Mouse (Mus musculus): Measurements from ENCODE around the gene Zfp750. TPM values are rescaled to one million over a fixed set of nuclear protein-coding genes. Genes with fewer than 3 reads are reported as not detected.

Zfp750 gene
- total RNA-seq (2015; ENCODE audit: low replicate concordance) (not detected in 2 replicates), total RNA-seq (2017; ENCODE audit: low replicate concordance) (0.17 and 1.3 TPM in 2 replicates)

DNA sequence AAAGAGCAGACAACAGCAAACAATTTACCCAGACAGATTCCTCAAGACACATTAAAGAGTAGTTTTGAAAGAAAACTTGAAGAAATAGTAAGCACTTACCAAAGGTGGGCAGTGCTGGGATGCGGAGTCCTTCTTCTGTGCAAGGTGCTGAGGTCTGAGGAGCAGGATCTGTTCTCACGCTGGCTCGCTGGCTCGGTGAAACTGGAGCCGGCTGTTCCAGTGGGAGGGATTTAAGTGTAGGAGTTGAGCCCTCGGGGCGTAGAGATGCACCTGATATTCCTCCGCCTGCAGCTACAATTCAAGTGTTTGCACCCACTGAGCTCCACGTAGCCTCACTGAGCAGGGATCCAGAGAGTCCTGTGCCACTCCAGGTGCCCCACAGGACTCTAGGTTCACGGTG, at the start of gene Zfp750:
Zfp750 (minus strand) TSS at position 203 of the 400 bp plus-strand sequence.
- no peak for ATAC-seq (replicated peaks; ENCODE audit: low FRiP score, poor library complexity, severe bottlenecking)

DNA sequence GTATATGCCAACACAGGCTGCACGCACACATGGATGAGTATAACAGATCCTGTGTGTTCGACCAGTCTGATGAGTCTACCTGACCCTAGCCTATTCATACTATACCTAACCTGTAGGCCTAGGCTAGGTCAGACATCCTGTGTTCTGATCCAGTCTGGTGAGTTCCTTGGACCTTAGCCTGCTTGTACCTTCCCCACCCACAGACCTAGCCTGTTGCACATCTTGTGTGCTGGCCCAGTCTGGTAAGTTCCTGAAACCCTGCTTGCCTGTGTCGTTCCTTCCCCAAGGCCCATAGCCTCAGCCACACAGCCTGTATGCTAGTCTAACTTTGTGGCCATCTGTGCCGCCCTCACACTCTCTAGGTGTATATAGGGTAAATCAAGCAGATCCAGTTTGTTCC, 45.1 kb upstream of the Zfp750 start:
- ATAC-seq (replicated peaks; ENCODE audit: low FRiP score, poor library complexity, severe bottlenecking), result no peak

DNA sequence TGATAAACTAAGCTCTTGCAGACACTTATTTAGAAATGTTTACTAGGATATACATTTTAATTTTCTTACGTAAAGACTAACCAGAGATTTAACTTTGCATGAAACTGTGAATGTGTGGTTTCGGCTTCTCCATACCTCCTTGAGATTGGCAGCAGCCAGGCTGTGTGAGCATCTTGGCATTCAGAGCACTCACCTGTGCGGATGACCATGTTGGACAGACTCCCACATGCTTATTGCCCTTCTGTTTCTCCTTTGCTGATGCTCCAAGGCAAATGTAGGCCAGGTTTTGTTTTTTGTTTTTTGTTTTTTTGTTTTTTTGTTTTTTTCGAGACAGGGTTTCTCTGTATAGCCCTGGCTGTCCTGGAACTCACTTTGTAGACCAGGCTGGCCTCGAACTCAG, 44.2 kb upstream of the Zfp750 start:
- no peak for ATAC-seq (replicated peaks; ENCODE audit: low FRiP score, poor library complexity, severe bottlenecking)

DNA sequence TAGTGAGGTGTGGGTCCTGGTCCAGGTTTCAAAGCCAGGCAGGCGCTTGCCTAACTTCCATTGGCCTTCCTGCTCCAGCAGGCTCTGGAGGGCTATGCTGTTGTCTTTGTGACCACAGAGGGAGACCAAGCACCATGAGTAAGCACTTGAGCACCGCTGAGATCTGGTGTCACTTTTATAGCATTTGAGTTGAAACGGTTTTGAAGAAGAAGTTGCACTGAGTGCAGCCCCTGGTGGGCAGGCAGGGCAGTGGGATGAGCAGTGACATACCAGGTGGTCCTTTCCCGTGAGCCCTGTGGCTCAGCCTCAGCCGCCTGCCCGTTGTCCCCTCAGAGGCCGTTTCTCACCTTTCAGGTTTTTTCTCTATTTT, 41.1 kb upstream of the Zfp750 start:
- ATAC-seq (replicated peaks; ENCODE audit: low FRiP score, poor library complexity, severe bottlenecking), result peak; percentile 61

DNA sequence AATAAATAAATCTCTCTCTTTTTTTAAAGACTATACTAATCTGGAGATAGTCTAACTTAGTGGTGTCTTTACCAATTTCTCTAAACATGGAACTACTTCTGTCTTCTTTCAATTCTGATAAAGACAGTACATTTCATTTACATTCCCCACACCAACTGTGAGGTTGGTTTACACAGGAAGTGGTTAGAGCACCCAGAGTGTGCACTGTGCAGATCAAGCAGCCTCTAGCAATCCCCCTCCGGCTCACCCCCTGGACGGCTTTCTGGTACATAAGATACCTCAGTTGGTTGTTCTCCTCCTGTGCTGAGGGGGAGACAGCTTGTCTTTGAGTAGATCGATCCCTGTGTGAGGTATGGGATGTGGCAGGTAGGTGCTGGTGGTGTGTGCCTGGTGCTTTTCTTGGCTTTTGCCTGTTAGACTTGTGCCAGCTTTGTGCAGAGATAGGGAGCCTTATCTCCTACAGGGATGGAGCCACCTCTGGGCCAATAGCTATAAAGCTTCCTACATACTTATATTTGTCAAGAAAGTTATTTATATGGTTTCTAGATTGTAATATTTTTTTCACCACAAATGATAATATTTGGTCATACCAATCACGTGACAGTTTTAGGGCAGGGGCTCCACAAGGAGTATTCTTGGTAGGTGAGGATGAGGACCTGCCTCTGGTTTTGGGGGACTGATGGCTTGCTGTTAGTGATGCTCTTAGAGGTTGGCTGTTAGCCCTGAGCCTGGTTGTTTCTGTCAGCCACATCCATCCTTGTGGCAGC, 40.6 kb upstream of the Zfp750 start:
- peak; percentile 78 for ATAC-seq (replicated peaks; ENCODE audit: low FRiP score, poor library complexity, severe bottlenecking)

DNA sequence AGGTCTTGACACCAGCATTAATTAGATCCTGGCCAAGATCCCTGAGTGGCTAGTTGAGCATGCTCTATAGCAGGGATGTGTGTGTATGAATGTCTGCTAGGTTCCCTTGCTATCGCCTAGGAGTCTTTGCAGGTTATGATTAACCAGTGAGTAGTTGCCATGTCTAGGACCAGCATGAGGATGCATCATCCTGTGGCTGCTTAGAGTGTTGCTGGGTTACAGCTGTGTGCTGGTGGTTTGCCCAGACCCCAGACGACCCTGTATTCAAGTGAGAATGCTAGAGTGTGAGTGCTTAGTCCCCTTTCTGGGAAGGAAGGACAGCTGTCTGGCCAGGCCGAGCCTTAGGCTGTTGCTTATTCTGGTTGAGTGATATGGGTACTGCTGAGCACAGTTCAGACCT, 39.4 kb upstream of the Zfp750 start:
- no peak for ATAC-seq (replicated peaks; ENCODE audit: low FRiP score, poor library complexity, severe bottlenecking)

DNA sequence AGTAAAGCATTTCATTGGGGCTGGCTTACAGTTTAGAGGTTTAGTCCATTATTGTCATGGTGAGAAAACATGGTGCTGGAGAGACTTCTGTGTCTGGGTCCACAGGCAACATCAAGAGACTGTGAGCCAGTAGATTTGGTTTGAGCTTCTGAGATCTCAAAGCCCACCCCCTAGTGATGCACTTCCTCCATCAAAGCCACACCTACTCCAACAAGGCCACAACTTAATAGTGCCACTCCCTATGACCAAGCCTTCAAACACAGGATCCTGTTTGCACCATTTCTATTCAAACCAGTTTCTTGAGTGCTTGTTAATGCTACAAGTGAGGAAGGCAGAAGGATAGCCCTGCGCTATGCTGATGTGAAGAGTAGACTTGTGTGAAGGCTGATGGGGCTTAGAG, 38.8 kb upstream of the Zfp750 start:
- no peak for ATAC-seq (replicated peaks; ENCODE audit: low FRiP score, poor library complexity, severe bottlenecking)

DNA sequence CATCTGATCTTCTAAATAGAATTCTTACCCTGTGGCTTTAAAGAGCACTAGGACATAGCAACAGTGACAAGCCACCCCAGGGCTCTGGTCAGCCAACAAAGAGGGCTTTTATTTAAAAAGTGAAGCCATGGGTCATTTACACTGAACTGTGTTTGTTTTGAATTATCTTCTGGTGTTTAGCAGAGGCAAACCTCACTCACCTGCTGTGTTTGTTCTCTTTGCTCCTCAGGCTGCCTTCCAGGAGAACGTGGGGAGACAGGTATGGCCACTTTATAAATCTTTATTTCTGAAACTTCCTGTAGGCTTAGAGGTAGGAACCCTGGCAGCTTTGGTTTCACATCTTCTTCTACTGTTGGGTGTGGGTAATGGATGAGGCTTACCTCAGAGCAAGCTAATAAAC, 37.6 kb upstream of the Zfp750 start:
- ATAC-seq (replicated peaks; ENCODE audit: low FRiP score, poor library complexity, severe bottlenecking), result no peak

DNA sequence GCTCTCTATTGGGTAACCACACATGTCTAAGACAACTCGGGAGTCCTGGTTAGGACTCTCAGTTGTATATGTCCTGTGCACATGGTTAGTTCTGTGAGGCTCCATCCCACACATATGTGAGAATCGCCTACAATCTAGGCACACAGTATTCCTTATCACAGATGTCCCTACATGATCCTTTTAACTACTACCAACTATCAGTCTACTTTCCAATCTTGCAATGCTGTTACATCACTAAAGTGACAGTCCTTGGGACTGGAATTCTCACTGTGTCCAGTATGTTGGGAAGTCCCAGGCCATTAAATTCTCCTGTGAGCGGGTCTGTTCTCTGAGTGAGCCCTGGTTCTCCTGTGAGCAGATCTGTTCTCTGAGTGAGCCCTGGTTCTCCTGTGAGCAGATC, 34.3 kb upstream of the Zfp750 start:
- ATAC-seq (replicated peaks; ENCODE audit: low FRiP score, poor library complexity, severe bottlenecking), result no peak

DNA sequence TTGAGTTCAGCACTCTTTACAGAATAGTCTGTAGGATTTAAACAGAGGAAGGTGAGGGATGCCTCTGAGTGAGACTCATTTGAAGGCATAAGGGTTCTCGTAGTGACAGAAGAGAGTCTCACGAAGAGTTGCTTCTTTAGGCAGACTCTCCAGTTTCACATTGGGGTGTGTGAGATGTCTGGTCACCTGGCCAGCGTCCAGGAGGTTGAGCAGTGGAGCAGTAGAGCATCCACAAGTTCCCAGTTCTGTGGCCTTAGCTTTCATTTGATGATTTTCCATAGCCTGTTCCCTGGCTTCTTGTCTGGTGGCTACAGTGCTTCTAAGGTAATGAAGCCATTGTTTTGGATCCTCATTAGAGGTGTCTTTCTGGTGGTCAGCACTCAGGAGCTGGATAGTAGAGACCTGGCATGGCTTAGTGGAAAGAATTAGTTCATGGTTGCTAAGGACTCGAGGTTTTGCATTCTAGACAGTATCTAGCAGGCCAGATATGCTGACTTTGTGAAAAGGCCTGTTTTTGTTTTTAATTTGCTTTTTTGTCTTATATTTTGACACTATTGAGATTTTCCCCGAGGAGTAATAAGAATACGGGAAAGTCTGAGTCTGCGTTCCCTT, 33.8 kb upstream of the Zfp750 start:
- ATAC-seq (replicated peaks; ENCODE audit: low FRiP score, poor library complexity, severe bottlenecking), result no peak

DNA sequence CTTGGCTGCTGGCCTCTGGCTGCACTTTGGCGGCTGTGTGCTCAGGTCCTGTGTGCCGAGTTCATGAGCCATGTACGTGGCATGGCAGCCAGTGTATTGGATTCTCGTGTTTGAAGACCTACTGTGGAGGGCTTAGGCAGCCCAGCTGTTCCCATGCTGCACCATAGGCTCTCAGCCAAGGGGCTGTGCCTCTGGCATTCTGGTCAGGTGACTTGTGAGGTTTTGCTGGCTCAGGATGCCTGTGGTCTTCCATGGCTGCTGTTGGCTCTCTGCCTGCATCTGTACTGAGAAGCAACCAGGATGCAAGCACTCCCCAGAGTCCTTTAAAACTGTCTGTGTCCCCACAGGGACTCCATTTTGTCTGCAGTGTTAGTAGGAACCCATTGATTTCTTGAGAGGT, 33.0 kb upstream of the Zfp750 start:
- 0 out of 2 replicates have a peak, but pooled peaks have one; percentile 5 for ATAC-seq (replicated peaks; ENCODE audit: low FRiP score, poor library complexity, severe bottlenecking)

DNA sequence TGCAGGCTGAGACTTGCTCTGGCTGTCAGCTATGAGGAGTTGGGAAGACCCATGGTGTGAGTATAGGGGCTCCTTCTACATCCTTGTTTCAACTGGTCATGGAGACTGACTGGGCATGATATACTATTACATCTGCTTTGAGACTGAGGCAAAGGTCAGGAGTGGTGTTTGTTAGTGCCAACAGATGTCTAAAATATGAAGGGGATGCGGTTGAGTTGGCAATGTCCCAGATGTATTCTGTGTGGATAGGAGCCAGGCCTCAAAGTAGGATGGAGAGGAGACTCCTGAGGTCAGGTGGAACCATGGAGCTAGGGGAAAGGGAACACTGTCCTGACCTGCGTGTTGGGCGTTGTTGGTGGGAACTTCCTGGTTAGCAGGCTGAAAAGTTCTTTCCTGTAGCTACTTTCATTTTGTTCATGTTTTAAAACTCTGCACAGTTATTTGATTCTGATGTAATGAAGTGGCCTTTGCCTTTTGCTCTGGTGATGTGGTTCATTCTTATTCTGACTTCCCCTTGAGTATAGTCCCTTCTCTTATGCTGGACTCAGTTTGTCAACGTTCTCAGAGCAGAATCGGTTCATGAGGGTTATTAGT, 32.2 kb upstream of the Zfp750 start:
- no peak for ATAC-seq (replicated peaks; ENCODE audit: low FRiP score, poor library complexity, severe bottlenecking)

DNA sequence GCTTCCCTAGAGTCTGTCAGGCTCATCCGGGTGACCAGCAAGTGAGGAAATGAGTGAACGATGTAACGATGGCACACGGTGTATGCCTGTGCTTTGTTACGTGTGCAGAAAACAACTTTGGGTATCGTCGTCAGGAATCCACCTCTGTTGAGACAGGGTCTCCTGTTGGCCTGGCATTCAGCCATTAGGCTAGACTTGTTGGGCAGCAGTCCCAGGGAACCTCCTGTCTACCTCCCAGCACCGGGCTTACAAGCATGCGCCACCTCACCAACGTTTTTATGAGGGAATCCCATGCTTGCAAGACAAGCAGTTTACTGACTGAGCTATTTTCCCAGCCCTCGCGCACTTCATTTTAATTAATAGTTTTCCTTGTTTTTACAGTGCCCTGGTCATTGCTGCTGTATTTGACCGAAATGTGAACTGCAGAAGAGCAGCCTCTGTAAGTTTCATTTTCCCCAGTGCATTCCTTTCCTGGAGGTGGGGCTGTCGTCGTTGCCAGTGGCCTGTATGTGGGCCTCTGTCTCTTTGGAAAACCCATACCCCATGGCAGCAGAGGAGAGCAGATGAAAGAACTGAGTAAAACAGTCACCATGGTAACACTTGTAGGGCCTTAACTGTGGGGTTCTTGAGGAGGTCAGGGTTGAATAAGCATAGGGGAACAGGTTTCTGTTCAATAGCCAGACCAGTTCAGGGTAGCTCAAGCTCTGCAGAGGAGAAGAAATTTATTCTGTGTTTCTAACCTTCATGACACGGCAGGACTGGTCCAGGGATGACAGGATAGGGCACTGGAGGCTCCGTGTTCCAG, 30.9 kb upstream of the Zfp750 start:
- no peak for ATAC-seq (replicated peaks; ENCODE audit: low FRiP score, poor library complexity, severe bottlenecking)

DNA sequence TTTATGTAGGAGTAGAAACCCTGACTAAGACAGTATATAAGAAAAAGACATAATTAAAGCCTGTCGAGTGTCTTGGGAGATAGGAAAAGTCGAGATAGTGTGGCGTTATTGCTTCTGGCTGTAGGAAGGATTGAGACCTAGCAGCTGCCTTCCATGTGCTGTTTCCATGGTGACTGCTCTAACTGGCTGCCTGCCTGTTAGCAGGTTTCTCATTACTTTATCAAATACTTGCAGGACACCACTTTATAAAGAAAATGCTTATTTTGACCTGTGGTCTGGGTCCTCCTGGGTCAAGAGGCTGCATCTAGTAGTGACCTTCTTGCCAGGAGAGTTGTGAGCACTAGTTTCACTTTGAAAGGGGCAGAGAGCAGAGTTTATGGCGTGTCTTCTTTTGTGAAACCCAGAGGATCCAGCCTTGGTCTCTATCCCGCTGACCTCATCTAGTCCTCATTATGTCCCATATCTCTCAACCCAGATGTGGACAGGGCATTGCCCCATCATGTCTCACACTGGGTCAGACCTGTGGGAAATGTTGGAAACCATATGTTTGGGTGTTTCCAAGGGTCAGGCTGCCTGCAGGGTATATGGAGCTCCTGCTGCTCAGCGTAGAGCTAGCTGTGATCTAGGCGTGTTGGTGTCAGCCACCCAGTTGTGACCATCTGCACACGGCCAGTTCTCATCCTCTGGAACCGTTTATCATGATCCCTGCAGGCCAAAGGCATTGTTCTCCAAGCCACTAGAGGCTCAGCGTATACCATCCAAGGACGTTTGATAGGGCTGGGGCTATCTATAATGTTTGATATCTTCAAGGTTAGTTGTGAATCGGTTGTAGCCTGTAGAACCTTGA, 30.1 kb upstream of the Zfp750 start:
- ATAC-seq (replicated peaks; ENCODE audit: low FRiP score, poor library complexity, severe bottlenecking), result peak; percentile 63

DNA sequence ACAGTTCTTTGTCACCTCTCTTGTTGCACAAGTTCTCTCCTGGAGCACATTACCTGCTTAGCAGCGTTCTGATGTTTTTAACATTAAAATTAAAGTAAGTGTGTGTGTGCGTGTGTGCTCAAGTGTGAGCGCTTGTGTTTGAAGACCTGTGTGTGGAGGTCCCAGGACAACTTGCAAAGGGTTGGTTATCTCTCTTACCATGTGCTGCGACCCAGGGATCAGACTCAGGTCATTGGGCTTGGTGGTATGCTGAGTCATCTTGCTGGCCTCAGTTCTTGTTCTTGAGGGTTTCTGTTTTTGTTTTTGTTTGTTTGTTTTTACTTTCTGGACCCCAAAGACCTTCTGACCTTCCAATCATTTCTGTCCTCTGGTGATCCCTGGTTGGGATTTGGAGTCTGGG, 28.8 kb upstream of the Zfp750 start:
- ATAC-seq (replicated peaks; ENCODE audit: low FRiP score, poor library complexity, severe bottlenecking), result peak; percentile 51

DNA sequence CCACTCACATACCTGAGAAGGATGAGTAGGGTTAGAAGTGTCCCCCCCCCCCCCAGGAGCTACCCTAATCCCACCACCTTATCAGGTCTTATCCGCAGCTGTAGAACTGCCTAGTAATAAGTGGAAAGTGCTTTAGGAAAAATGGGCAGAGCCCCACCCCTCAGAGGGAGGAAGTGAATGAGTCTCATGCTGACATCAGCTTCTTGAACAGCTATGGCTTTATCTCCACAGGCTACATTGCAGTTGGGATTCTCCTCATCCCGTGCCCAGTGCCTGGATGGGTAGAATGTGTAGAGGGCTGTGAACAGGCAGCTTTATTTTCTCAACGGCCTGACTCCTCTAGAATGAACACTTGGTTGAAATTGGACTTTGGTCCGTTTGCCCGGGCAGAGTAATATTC, 28.1 kb upstream of the Zfp750 start:
- ATAC-seq (replicated peaks; ENCODE audit: low FRiP score, poor library complexity, severe bottlenecking), result peak; percentile 23

DNA sequence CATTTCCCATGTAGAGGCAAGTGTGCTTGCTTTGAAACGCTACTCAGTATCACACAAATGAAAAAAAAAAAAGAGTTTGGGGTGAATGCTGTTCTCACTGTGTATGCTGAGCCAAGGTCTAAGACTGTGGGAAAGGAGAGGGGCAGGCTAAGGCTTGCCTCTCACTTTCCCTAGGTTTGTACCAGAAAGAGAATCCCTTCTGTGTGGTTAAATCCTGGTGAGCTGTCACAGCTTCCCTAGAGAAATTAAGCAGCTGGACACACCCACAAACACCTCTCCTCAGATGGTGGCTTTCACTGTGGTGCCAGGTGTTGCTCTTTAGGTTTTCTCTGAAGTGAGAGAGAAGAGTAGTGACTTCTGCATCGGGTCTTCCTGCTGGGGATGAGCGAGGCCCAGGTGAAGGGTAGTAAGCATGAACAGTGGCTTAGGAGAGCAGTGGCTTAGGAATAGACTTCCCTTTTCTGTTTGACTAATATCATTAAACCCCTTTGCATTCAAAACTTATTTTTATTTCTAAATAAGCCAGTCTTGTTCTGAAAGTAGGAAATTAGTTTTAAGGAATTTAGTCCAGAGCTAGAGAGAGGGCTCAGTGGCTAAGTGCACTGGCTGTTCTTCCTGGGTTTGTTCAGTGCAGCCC, 26.4 kb upstream of the Zfp750 start:
- ATAC-seq (replicated peaks; ENCODE audit: low FRiP score, poor library complexity, severe bottlenecking), result no peak

DNA sequence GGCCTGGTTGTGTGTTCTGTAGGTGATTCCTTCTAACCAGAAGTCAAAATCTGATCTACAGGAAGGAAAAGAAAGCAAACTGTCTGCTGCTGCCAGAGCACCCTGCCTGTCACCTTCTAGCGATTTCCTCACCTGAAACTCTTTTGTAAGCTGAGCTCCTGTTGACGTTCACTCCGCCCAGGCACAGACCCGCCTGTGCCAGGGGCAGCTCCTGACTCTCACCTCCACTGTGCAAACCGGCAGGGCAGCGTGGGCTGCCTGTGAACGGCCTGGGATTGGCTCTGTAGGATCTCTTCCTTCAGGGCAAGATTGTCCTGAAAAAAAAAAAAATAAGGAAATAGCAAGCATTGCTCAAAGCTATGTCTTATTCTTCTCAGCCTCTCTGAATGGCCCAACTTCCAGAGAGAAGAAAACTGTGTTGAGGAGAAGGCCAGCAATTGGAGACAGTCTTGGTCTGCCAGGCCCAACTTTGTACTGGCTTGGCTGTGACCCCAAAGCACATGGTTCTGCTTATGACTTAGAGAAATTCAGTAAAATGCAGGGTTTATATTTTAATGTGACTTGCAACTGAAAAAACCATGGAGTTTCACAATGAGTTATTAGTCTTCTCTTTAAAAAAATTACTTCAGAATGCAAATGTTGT, 25.7 kb upstream of the Zfp750 start:
- no peak for ATAC-seq (replicated peaks; ENCODE audit: low FRiP score, poor library complexity, severe bottlenecking)

DNA sequence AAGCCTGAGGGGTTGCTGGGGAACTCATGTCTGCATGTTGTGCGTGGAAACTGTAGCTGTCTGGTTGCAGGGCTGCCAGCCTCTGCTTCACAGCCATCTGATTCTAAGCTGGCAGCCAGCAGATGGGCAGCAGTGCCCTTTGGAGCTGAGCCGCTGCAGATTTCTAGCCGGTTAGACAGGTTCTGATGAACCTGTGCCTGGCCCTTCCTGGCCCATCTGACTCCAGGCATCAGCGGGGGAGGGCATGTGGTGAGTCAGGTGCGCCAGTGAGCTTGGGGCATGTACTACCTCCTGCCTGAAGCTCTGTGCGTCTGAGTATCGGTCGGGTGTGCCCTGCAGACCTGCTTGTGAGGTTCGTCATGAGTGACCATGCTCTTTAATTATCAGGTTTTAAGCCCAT, 24.8 kb upstream of the Zfp750 start:
- ATAC-seq (replicated peaks; ENCODE audit: low FRiP score, poor library complexity, severe bottlenecking), result peak; percentile 26
